Mouse (Mus musculus): Measurements from ENCODE around the gene Tmem39a.

Tmem39a gene

DNA sequence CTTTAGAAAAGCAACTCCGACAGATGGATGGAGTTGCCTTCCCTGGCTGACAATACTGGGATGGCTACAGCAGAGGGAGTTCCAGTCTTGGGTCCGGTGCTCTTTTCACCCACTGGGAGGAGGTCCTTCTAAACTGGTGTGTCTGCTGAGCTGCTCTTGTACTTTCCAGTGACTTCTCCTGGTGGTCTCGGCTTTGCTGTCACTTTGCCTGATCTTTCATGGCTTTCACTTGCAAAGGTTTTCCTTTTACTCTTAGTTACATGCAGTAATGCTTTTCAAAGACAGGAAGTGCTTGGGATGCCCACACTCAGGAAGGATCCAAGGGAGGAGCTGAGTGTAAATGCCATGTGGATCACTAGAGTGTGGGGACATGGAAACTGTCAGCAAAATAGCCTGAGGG is 33.0 kb downstream of the Tmem39a start:
- no peak for DNase-seq

DNA sequence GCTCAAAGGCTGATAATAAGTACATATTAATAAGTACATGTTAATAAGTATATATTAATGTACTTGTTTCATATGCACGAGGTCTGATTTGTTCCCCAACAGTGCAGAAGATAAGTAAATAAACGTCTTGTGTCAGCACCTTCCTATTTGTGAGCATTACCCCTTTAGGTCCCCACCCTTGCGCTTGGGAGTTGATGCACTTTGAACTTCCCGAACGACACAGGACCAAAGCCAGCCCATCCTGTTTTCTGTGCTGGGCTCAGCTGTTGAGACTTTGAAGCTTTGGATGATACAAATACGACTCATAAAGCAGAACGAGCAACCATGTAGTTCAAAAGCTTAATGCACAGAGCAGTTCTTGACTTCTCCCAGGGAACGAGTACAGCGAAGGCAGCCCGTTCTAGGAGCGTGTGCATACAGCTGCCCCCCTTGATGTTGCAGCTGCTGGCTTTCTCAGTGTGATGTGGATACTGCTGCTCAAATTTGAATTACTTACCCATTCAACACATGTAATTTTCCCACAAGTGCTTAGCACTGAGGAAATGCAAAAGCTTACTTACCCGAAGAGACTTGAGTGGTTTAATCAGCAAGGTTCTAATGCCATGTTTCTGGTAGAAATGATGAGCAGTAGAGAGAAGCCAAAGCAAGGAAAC is 33.7 kb downstream of the Tmem39a start:
- no peak for DNase-seq

DNA sequence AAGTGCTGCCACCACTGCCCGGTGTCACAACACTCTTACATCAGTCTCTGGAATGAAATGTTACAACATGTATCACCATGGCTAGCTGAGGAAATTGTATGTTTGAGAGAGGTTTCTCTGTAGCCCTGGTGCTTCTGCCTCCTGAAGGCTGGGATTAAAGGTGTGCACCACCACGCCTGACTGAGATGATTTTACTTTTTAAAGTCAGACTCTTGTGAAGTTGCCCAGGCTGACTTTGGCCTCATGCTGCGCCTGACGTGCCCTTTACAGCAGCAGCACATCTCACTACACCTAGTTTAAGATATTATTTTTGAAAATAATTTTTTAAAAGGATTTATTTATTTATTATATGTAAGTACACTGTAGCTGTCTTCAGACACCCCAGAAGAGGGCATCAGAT is 34.4 kb downstream of the Tmem39a start:
- no peak for DNase-seq

DNA sequence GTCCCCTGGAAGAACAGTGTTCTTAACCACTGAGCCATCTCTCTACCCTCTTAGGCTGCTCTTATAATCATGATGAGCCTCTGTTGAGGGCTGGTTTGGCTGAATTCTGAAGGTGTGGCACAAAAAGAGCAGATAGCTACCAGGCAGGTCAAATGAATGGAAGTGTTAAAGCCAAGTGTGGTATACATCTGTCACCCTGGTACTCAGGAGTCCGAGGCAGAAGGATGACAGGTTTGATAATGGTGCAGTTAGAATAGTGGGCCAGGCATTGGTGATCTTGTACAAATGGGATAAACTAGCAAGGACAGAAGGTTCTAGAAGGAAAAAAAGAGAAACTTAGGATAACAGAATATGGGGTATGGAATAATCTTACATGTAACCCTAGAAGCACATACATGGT is 35.9 kb downstream of the Tmem39a start:
- DNase-seq = no peak

DNA sequence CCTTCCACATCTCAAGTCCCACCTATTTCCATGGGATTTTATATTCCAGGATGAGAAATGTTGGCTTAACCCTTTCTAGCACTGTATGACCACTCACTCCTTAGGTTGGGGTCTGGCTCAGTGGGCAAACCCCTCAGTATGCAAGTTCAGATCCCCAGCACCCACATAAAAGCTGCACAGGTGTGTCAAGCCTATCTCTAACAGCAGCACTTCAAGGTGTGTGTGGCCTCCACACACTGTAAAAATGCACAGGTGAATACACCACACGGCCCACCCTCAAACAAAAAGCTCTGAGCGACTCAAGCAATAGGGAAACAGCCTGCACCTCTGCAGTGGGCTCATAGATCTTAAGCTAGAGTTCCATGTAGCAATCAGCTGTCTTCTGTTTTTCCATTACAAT is 37.6 kb downstream of the Tmem39a start:
- DNase-seq = no peak

DNA sequence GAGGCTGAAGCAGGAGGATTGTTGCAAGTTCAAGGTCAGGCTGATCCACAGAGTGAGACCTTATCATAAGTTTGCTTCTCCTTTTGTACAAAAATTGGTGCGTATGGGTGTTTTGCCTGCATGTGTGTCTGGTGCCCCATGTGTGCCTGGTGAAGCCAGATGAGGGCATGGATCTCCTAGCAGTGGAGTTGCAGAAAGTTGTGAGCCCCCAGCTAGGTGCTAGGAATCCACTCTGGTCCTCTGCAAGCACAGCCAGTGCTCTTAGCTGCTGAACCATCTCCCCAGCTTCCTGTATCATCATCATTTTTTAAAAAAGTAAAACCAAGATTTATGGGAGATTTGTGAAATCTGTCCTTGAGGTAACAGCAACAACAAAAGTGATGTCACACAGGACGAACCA is 38.2 kb downstream of the Tmem39a start:
- no peak for DNase-seq

DNA sequence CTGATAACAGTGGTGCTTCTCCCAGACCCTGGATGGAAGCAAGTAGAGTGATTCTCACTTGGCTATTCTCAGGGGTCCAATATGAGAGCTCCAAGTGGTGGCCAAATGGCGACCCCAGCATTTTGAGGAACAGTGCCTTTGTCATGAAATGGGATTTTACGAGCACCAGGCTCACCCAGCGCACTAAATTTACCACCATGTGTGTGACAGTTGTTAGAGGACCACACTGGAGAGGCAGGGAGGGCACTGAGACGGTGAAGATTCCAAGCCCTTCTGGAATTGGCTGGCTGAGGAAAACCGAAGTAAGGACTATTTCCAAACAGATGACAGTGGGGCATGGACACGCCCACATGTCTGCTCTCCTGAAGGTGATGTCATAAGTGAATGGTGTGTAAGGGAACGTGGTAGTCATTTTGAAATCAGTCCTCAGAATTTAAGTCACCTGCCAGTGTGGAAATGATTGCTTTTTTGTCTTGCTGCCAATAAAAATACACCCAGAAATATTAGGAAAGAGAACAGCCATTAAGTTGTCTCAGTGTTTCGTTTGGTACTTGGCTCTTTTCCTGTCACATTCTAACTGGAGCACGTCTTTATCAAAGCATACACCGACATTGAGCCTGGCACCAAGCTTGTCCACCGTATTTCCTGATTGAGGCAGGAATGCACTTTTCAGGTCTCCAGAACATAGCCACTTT is 40.6 kb downstream of the Tmem39a start:
- no peak for DNase-seq

DNA sequence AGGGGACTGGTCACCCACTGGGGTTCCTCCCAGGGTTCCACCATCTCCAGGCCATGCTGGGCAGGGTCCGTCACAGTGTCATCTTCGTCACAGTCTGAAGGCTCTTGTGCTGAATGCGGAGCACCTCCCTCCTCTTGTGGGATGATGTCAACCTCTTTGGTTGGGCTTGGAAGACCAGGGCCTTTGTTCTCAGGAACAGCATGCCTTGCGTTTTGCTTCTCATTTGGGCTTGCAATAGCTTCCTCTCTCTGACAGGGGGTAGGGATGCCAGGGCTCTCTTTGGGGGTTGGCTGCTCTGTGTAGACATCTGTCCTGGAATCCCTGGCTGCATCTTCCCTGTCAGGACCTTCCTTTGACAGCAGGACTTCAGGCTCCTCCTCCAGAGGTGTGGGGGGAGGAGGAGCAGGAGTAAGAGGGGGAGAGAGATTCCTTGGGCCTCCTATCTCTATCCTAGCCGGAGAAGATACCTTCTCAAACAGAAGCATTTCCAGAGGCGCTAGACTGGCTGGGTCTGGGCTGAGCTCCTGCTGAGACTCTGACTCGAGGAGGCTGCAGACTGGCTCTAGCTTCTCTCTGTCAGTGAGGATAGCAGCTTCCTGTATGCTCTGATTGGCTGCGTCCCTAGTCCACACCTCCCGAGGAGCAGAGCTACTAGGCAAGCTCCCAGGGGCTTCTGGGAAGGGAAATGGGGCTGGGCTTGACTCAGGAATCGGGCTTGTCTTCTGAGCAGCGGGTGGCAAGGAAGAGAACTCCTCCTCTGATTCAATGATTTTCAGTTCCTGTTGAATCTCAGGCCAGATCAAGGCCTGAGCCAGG is 44.7 kb downstream of the Tmem39a start:
- no peak for DNase-seq

DNA sequence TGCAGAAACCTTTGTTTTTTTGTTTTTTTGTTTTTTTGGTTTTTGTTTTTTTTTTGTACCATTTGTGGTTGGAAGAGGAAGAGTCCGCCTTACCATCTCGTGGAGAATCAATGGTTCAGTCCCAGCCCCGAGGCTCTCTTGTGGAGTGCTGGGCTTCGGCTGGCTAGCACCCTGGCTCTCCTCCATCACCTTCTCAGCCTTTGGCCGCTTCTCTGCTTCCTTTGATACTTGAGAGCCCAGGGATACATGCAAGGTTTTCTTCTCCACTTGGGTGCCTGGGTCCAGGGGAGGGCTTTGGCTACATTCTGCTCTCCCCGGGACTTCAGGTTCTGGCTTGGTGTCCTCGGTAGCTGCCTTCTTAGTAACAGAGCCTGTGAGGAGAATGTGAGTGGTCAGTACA is 48.0 kb downstream of the Tmem39a start:
- DNase-seq = no peak

DNA sequence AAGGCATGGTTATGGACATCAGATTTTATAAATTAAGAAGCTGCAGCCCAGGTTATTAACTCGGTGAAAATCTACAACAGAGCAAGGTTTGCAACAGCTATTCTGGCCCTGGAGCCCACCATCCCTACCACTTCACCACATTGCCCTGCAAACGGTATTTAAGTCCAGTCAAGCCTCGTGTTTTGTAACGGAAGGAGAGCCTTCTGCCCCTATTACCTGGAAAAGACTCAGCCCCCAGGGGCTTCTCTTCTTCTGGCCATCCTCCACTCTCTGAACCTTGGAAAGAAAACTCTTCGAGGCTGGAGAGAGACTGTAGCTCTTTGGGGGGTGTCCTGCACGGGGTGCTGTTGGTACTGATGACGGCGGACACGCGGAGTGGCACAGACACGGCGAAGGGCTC is 50.2 kb downstream of the Tmem39a start:
- DNase-seq = no peak

DNA sequence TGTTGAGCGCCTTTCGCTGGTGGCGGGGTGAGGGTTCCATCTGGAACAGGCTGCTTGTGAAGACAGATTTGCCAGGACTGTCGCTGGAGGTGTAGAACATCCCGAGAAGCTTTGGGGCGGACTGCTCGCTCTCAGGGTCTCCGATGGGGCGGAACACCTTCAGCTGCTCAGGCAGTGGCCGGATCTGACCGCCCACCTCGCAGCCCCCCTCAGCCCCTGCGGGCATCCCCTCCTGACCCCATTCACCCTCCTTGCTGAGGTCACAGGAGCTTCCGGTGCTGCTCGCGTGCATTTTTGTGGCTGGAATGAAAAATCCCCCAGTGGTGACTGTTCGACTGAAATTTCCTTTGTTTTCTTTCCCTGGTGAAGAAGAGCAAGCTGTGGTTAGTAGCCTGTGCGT is 50.6 kb downstream of the Tmem39a start:
- no peak for DNase-seq

DNA sequence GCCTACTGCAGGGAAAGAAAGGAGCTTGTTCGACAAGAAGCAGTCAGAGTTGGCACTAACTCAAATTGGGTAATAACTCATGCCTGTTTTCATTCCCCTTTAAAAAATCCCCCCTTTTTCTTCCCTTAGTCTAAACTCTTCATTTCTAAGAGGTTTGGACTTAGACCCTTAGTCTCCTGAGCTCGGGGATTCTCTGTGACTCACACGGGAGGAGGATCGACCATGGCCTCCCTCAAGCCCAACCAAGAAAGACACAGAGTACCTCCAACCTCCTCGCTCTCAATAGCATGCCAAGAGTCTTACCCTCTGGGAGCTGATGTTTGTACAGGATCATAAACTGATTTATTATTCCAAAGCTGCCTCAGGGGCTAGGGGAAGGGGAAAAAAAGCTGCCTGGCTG is 54.1 kb downstream of the Tmem39a start:
- DNase-seq = no peak

DNA sequence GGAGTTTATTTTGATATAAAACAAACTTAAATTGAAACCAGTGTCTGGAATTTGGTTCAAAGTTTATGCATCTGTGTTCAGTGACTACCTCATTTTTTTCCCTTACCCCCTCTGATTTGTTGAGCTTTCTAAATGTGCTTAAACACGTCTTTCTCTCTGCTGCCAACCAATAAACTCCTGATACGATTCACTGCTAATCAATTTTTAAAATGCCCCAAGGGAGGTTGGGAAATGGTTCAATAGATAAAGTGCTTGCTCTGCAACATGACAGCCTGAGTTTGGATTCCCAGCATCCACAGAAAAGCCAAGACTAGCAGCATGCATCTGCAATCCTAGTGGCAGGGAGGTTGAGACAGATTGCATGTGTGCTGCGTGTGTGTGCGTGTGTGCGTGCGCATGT is 55.1 kb downstream of the Tmem39a start:
- DNase-seq = no peak

DNA sequence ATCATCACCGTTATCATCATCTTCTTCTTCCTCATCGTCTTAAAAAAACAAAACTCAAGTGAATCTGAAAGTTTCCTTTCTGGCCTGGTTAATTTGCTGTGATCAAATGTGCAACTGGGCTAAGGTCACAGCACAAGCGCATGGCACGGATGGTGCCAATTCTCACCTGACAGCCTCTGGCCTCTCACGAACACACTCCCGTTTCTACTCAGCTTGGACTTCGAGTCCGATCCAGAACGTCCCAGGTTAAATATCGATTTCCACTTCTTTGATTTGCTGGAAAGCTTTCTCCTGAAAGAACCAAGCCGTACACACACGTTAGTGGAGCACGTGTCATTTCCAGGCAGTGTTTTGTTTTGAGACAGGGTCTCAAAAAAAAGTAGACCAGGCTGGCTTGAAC is 59.5 kb downstream of the Tmem39a start:
- DNase-seq = no peak

DNA sequence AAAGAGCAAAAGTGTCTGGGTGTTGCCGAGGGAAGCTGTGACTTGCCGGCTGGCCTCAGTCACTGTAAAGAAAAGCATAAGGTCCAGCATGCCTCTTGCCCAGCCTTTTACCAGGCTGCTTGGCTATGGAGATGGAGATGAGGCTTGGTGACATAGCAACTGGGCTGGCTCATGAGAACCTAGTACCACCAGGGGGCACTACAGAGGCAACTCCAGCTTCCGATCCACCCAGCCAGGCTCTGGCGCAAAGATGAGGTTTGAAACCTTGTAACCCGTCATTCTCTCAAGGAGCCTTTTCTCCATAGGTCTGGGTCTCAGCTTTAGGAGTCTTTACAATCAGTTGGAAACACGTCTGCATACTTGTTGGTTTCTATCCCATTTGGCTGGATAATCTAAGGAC is 60.6 kb downstream of the Tmem39a start:
- peak; percentile 79 for DNase-seq

DNA sequence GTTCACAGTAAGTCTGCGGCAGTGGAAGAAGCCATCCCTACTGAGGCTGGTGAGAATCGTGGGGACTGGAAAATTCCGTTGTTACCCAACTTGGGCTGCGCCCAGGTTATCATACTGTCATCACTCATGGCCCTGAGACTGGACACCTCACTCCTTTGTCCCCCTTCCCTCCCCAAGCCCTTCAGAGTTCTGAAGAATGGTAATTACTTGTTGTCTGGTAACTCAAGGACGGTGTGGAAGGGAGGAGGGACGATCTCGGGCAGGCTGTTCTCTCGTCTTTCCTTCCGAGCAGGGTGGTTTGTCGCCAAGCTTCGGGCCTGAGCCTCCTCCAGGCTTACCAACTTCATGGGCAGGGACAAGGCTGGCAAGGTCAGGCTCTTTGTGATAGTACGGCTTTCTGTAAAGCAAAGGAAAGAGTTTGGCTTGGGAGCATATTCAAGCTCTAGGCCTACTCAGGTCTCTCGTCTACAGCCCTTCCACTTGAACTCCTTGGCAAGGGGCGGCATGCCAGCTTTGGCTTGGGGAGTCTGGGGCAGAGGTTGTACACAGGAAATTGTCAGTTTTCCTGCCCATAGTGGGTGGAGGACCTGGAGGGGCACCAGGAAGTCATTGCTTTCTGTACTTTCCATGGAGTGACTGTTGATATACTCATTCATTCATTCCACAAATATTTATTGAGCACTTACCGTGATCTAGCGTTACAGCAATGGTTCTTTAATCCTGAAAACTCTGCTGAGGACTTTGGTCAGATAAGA is 62.4 kb downstream of the Tmem39a start:
- no peak for DNase-seq

DNA sequence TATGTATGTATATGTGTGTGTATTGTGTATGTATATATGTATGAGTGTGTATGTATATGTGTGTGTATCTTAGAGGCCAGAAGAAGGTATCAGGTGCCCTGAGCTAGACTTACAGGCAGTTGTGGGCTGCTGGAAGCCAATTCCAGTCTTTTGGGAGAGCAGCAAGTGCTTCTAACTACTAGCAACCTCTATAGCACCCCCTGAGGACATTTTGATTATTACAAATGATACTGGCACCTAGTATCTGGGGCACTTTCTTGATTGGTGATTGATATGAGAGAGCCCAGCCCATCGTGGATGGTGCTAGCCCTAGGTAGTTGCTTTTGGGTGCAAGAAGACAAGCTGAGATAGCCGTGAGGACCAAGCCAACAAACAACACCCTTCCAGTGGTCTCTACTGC is 63.8 kb downstream of the Tmem39a start:
- no peak for DNase-seq

DNA sequence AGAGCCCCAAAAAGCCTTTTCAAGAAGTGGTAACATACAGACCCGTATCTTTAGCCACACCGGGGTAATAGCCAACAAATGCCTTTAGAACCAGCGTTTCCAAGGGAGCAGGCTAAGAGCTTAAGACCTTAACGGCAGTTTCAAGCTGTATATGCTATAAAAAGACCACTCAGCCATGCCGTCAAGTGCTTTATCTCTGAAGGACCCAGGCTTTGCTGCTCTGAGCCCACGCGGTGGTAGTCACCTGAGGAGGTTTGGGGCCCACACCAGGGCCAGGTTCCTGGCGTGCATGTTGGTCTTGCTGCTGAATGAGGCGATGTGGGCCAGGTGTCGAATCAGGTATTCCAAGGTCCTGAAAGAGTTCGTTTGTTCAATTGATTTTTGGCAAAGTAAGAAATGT is 65.8 kb downstream of the Tmem39a start:
- DNase-seq = no peak

DNA sequence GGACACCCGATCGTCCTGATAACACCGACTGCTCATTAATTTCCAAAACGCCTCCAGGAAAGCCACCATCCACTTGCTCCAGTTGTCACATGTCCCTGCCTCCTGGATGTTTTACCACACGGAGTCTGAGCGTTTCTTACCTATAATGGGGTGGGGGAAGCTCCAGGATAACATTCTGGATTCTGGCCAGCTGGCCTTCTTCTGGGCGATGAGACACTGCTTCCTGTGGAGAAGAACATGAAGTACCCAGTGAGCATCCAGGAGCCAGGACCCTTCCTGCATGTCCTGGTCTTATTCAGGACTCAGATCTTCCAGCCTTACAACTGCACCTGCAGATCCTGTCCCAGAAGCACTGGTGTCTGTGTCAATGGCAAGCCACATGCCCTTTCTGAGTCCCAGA is 66.9 kb downstream of the Tmem39a start:
- no peak for DNase-seq

DNA sequence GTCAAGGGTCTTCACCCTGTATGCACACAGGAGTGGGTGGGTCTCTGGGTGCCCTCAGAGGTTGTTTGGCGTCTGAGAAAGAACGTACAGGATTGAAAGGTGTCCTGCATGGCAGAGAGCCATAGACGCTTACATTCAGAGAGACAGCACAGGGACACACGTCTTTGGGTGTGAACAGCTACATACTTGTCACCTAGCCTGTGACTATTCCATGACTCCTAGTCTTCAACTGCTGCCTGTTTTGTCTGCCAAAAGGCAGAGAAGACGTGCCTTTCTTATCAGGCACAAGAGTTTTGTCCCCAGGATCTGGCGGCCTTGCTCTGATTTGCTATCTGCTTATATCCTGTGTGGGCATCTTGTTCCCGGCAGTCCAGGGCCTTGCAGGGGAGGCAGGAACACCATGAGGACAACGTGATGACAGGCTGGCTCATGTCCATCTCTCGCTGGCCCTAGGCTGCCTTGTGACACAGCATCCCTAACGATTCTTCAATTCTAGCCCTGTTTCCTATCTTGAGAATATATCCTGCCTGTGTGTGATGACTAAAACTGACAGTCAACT is 67.4 kb downstream of the Tmem39a start:
- DNase-seq = no peak

DNA sequence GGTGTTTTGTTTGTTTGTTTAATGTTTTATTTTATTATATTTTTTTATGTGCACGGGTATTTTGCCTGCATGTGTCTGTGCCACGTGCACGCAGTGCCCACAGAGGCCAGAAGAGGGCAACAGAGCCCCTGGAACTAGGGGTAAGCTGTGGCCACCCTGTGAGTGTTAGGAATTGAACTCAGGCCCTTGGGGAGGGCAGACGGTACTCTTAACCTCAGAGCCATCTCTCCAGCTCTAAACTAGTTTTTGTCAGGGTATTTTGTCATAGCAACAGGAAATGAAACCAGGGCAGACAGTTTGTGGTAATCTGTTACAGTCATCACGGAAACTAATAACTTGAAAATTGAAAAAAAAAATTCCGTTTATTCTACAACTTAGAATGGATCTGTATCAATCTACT is 73.6 kb downstream of the Tmem39a start:
- peak; percentile 53 for DNase-seq

DNA sequence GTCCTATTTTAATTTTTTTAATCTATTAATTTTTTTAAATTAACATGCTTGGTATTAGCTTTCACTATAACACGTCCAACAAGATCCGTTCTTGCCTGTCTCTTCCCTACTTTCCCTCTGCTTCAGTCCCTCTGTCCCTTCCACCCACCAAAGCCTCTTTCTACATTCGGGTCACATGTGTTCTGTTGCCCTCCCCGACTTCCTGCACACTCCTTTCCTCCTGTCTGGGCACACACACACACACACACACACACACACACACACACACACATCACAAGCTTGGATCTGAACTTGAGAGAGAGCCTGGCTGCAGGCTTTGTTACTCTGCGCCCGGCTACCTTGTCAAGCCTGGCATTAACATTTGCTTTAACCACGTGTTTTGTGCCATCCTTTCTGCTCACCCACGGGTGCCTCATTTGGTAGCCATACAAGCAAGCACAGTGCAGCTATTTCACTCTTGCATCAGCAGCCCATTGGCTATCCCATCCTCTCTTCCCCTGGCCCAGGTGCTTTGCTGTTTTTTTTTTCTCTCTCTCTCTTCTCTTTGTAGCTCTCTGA is 77.4 kb downstream of the Tmem39a start:
- DNase-seq = no peak

DNA sequence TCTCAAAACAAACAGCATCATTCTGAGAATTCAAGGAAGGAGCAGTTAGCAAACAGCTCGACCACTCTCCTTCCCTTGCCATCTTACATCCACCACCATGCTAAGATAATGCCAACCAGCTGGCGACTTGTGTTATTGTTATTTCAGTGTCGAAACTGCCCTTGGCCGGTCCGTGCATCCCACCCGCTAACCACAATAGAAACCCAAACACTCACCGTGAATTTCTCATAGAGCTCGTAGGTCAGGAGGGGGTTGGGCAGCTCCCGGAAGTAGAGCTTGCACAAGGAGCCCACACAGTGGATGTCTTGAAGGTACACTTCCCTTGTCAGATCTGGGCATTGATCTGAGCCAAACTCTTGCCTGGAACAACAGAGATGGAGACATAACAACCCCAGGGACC is 78.2 kb downstream of the Tmem39a start:
- no peak for DNase-seq
